Mouse (Mus musculus) granulocyte monocyte progenitor cell, adult 5-6 weeks (primary cell): Measurements from ENCODE around the gene Nodal. TPM values are rescaled to one million over a fixed set of nuclear protein-coding genes. Genes with fewer than 3 reads are reported as not detected.

Source experiments
- ATAC-seq: replicated peaks from 2 replicates; pipeline ENCODE4 v1.8.0; 2016; ENCODE audit warnings: mild to moderate bottlenecking, moderate TSS enrichment, inconsistent platforms; ENCODE audit not compliant: poor library complexity, severe bottlenecking
- total RNA-seq, 2 experiments: library from RNA; stranded (forward) in 1 of 2; stranded (reverse) in 1 of 2; fragments of 200-712, 200-1000 nt in 1 of 2; fragments of >200 nt in 1 of 2; fragmentation: Nextera tagmentation in 1 of 2; gene quantifications; 2 replicates each; pipeline ENCODE4 v1.2.3; 2014 to 2017

Nodal gene
- total RNA-seq (2014; fragmentation: Nextera tagmentation), result not detected in 2 replicates
- total RNA-seq (2017), result not detected in 2 replicates

DNA sequence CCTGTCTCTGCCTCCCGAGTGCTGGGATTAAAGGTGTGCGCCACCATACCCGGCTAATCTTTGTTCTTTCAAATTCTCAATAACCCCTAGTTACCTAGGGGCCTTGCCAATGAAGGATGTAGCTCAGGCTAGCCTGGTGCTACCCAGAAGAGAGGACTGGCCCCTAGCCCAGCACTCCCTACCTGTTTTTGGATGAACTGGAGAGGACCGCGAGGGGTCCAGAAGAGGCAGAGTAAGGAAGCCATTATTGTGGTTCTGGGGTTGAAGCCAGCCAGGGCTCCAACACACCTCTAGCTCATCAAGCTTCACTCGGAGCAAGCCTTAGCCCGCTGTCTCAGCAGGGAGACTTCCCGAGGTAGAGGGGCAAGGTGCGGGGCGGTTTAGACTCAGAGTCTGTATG, at the start of gene Nodal:
Nodal (plus strand) TSS at position 301 of the 400 bp plus-strand sequence.
- ATAC-seq, result no peak

DNA sequence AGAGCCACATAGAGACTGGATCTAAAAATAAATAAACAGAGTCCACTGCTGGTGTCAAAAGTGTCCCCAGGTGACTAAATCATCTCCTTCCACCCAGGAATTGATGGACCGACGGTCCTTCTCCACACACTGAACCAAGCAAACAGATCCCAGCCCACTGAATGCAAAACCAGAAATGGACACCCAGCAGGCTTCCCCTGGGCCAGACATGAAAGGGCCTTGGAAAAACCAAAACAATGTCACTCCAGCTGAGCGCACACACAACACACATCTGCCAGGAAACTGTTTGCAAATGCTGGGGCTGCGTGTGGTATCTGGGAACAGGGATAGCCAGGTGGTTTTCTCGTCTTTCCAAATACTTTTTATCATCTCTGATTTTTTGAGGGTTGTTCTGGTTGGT, 48.0 kb upstream of the Nodal start:
- no peak for ATAC-seq

DNA sequence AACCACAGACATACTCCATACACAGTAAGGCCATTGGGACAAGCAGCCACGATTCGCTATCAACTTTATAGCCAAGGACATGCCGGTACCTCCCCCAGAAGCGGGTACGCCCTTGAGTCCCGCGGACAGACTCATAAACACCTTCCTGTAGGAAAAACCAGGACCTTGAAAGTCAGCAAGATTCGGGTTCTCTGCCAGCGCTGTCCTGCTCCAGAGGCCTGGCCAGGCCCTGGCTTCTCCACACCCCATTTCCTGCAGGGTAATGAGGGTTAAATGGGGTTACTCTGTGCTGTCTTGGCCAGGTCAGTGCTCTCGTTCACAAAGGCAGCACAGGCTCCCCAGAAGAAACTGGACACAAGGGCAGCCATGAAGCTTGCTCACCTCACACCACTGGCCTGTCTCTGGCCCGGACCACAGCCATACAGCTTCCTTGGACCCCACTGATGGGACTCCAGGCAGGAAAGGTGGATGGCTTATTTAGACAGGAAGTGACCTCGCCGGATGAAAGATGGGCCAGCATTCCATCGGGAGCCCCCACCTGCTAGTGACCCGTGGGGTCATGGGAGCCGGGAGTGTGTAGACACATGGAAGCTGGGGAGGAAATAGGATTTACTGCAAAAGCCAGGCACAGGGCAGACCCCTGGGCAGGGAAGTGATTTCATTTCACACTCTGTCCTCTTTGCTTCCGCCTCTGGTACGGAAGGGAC, 47.3 kb upstream of the Nodal start:
- ATAC-seq, result no peak

DNA sequence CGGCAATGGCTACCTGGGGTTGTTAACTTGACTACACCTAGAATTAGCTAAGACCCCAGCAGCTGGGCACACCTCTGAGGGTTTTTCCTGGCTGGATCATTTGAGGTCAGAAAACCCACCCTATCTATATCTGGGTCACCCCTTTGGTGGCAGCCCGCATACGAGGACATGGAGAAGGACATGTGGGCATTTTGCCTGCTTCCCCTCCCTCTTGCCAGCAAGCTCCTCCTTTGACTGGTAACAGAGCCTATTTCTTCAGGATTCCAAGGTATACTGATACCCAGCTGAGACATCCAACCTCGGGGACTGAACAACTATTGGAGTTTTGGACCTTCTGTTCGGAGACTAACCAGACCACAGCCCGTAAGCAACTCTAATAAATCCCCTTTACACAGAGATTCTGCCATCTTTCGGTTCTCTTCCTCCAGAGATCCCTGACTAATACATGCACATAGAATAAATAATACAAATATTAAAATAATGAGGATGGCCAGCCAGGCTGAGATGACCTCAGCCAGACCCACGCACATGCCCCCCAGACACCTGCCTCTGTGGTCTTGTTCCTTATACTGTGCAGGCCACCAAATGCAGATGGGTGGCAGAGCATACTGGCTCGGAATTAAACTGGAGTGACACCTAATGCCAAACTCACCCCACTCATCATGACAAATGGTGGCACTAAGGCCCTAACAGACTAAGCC, 45.7 kb upstream of the Nodal start:
- ATAC-seq, result no peak

DNA sequence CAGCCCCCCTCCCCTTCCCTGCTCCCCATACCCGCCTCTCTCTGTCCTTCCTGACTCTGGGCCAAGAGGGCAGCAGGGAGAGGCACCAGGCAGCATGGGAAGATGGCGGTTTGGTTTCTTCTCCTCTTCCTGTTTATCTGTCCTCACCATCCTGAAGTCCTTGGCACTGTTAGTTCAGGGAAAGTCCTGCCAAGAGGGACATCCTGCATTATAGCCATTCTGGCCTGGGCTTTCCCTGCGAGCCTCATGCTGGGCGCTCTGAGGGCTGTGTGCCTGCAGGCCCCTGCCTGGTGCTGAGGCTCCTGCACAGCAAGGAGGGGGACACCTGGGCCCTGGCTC, 45.2 kb upstream of the Nodal start:
- no peak for ATAC-seq

DNA sequence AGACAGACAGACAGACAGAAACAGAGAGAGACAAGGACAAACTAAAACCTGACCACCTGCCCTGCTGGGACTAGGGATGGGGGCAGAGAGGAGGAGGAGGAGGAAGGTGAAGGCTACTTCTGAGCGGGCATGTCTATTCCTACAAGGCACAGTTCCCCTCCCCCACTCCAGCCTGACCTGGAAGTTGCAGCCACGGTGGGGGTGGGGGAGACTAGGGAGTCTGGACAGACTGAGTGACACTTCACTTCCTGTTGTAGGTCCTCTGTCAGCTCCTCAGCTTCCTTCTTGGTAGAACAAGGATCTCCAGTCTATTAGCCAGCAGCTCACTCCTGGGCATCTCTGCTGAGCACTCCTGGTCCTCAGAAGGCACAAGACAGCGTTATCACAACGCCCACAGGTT, 43.7 kb upstream of the Nodal start:
- ATAC-seq, result peak; percentile 70

DNA sequence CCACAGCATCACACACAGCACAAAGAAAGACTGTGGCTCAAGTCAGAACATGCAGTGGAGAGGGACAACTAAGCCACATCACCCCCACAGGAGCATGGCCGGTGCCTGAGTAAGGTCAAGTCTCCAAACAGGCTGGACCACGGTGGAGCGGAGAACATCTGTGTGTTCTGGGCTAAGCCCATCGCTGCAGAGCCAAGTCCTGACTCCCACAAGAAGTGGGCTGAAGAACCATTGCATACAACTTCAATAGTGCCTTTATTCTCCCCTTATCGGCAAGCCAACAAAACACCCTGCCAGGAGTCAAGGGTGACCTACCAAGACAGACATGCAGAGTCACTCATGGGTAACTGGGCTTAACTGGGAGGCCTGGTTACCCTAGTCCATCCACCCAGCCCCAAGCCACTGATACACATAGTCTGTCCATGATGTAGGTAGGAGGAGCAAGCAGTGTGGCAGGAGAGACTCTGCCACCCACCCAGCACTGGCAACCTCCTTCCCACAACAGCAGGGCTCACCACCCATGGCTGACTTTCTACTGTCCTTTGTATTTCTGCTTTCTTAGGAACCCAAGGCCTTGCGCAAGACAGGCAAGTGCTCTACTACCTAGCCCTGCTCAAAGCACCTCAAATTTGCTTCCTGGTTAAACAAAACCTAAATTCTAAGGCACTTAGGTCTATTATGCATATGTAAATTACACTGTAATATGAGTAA, 42.8 kb upstream of the Nodal start:
- ATAC-seq, result peak; percentile 89

DNA sequence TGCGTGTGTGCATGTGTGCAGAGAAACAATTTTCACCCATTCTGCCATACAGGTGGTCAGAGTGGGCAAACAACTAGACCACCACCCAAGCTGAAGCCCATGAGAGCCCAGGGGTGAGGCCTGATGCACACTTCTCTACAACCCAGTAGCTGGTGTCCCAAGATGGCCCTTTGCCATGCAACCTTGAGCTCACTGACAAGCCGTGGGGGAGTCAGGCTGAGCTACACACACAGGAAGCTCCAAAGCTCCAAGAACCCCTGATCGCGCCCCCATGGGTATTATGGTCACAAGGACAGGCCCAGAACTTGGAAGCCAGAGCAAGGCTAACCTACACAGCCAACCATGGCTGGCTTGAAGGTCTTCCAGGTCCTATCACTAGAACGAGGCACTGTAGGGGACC, 39.7 kb upstream of the Nodal start:
- ATAC-seq, result no peak

DNA sequence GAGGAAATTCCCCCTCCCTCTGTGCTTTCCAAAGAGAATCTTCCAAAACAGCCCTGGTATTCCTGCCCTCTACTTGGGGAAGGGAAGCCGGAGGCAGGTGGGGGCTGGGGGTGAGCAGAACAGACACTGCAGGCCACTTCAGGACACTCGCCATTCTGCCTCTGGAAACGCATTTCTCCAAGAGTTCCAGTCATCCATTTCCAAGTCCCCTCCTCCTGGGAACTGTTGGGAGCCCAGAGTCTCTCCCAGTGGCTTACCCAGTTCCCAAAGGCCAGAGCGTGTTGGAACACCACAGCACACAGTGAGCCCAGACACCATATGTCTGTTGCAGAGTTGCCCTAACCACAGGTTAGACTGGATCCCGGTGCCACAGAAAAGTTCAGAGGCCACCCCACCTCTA, 39.1 kb upstream of the Nodal start:
- no peak for ATAC-seq

DNA sequence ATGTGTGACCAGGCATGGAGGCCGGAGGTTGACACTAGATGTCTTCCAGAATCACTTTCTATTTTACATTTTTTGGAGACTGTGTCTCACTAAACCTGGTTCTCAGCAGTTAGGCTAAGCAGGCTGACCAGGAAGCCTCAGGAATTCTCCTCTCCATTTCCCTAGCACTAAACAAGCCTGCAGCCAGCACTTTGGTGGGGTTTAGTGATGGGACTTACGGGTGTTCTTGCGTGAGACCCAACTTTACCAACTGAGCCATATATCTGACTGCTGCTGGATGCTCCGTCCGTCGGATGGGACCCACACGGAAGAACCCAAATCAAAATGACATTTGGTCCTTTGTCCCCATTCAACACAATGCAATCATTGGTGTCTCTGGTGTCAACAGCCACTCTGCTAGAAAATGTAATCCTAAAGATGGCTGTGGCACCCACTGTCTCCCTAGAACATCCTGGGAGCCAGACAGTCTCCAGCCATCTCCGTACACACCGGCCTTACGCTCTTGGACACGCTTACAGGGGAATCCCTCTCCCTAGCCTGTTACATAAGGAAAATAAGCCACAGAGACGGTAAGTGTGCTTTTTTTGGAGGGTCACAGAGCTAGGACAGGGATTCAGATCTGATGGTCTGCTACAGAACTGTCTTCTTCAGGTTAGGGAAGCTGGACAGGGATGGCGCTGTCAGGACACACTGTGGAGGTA, 38.3 kb upstream of the Nodal start:
- no peak for ATAC-seq

DNA sequence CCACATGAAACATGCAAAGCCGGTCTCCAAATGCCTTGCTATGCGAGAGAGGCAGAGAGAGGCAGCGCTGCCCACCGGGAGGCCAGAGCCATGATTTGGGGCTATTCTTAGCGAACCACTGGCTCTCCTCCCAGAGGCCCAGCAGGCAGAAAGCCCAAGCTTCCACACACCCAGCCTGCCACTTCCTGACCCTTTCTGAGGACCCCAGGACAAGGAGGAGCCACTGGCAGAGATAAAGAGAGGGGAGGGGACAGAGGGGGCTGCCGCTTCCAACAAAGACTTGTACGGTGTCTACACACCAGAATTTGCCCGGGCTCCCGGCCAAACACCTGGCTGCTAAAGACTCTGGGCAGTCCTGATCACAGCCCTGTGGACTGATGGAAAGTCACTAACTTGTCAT, 37.6 kb upstream of the Nodal start:
- ATAC-seq, result no peak

DNA sequence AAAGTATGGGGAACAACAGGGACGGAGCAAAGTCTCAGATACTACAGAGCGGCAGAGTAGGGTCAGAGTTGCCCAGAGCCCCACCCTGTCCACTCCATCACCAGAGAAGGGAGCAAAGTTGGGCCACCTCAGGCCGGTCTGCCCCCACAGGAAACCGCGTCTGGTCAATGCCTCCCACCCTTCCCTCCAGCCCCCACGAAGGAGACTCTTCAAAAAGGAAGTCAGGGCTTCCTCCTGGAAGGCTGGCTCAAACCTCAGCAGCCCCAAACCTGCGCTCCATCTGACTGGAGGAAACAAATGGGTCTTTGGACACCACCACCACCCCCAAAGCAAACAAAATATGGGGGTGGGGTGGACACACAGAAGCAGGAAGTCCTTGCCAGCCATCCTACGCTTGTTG, 35.9 kb upstream of the Nodal start:
- ATAC-seq, result peak; percentile 62

DNA sequence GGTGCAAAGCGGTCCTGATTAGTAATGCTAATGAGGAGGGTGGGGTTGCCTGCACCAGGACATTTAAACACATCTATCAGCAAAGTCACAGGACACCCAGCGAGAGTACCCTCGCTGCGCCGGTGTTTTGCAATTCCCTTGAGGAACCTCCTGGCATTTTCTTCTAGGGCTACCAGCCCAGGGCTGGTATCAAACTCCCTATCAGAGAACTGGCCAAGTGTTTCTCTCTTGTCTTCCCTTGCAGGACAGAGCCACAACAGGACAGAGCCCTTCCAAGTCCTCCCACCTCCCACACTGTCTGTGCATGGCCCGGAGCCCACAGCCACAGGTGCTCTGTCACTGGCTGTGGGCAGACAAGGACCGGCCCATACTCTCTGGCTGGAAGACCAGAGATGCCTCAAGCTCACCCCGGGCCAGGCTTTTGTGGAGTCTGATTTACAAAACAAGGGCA, 35.5 kb upstream of the Nodal start:
- peak; percentile 10; the same call in 1 of the 2 replicates for ATAC-seq

DNA sequence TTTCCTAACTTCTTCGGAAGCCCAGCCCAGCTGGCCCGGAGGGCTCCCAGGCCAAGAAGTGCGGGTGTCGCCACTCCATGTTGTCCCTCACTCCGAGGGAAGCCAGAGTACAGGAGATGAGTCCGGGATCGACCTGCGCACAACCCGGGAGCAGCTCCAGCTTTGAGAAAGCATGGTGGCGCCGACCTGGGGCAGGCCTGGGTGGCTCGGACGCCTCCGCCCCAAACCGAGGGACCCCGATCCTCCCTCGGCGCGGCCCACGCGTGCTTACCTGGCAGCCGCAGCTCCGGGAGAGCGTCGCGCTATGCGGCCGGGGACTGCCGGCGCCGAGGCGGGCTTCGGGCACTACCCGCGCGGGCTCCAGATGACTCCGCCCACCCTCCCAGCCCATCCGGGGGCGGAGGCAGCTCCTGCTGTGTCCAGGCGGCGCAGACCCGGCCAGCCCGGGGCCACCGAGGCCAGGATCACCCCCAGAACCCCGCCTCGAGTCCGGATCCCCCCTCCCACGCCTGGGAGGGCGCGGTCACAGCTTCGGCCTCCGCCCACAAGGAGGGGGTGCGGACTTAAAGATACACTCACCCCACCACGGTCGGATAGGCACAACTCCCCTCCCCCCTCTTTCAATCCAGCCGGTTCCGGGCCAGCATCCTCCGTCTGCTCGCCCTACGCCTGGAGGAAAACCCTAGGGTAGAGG, 34.6 kb upstream of the Nodal start, which contains the start of gene Pald1:
Pald1 (minus strand) TSS at position 510 of the 694 bp plus-strand sequence.
- ATAC-seq, result no peak; the same call in 1 of the 2 replicates

DNA sequence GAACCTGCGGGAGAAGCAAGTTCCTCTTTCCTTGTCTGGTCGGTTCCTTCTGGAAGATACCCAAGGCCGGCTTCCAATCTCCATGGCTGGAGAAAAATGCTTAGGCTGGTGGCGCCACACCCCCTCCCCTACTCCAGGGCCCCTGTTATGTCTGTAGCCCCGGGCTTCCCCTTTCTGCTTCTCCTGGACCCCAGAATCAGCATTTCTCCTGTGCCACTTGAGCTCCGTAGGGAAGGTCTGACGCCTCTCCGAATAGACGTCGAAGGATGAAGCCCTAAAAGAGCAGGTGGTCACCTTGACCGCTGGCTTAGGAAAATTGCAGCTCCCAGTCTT, 34.1 kb upstream of the Nodal start:
- peak; percentile 57 for ATAC-seq

DNA sequence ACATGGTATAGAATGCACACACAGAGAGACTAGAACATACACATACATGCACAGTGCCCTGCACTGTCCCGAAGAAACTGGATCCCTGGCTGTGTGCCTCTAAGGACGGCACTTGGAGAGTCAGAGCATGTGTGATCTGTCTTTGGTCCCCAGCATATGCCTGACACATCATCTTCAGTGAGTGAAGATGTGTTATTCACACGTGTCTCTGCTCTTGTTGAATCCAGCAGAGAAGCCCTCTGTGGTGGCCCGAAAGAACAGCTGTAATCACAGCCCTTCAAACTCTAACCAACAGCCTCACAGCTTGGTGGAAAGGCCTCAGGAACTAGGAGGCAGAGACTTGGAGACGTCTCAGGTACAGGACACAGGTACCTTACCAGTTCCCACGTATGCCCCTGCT, 32.6 kb upstream of the Nodal start:
- ATAC-seq, result no peak

DNA sequence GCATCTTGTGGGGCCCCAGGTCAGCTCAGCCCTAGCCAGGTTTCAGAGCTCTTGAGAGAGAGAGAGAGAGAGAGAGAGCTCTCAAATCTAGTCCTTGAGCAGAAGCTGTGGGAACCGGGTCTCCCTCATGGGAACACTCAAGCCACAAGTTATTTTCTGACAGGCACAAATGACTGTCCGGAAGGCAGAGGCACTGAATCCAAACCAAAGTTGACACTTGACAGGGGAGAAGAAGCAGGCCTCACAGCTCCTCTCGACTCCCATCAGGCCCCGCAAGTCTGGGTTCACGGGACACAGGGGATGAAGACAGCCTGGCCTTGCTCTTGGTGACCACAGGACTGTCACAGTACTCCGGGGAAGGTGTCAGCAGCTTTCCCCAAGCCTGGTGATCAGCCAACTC, 31.5 kb upstream of the Nodal start:
- ATAC-seq, result no peak

DNA sequence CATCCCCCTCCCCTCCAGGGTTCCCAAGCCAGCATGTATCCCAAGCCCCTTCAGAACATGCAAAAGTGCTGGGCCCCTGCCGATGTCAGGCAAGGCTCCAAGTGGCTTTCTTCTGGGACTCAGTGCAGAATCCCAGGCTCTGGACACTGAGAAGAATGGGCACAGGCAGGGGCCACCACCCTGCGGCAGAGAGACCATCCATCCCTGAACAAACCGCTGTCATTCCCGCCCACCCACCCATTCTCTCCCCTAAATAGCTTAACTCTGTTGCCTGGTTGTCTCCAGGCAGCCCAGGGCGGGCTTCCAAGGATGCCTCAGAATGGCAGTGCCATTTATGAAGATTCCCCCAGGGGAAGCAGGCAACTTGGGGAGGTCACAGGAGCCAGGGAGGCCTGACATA, 28.8 kb upstream of the Nodal start:
- no peak for ATAC-seq

DNA sequence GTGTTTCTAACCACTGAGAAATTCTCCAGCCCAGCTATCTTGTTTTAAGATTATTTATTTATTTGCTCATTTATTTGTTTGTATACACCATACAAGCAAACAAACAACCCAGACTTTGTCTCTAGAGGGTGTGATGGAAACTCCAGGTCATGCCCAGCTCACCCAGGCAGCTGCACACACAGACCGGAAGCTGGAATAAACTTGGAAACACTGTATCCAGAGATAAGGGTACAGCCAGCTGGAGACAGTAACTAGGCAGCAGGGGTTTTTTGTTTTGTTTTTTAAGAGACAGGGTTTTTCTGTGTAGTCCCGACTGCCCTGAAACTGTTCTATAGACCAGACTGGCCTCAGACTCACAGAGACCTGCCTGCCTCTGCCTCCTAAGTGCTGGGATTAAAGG, 27.6 kb upstream of the Nodal start:
- ATAC-seq, result no peak

DNA sequence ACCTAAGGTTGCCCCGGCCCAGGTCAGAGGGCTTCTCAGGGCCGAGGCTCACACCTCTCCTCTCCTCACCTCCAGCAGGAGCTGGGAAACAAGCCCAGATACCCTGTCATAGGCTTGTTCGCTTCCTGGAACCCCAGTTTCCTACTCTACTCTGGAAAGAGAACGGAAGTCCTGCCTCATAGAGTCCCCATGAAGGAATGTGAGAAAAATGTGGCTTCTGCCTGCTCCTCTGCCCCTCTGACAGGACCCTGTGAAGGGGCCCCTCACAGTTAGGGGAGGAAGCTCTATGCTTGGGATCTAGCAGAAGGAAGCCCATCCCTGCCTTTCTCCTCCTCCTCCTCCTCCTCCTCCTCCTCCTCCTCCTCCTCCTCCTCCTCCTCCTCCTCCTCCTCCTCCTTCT, 25.2 kb upstream of the Nodal start:
- no peak for ATAC-seq
